Mouse (Mus musculus): ENCODE data around the gene Bmpr1a.

Bmpr1a gene

GRCm38 (mm10) chr14:34505309-34505708, 2.2 kb upstream of the Bmpr1a start:
- in situ Hi-C loops (cut with MboI, MseI) = no loop called here

DNA sequence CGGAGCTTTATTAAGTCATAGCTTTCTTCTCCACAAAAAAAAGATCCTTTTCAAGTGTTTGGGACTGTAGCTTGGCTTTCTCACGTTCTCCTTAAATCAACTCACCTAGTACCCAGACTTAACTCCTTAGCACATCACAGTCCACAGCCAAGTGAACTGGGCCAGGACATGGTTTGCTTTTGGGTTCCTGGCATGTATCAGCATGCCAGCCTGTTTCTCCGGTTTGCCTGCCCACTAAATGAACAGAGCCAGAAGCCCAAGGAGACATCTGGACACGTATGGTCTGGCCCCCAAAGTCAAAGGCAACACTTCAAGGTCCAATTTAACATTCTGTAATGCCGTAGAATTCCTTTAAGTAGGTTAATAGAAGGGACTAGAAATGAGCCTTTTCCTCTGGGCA, 1.2 kb upstream of the Bmpr1a start:
- in situ Hi-C loops (cut with MboI, MseI) = no loop called here

- in situ Hi-C loops (cut with MboI, MseI) = no loop called here
Measured at GRCm38 (mm10) chr14:34503759-34504158, 618 bp upstream of the Bmpr1a start.

GRCm38 (mm10) chr14:34502475-34503324, 441 bp downstream of the Bmpr1a start:
- in situ Hi-C loops (cut with MboI, MseI) = no loop called here

DNA sequence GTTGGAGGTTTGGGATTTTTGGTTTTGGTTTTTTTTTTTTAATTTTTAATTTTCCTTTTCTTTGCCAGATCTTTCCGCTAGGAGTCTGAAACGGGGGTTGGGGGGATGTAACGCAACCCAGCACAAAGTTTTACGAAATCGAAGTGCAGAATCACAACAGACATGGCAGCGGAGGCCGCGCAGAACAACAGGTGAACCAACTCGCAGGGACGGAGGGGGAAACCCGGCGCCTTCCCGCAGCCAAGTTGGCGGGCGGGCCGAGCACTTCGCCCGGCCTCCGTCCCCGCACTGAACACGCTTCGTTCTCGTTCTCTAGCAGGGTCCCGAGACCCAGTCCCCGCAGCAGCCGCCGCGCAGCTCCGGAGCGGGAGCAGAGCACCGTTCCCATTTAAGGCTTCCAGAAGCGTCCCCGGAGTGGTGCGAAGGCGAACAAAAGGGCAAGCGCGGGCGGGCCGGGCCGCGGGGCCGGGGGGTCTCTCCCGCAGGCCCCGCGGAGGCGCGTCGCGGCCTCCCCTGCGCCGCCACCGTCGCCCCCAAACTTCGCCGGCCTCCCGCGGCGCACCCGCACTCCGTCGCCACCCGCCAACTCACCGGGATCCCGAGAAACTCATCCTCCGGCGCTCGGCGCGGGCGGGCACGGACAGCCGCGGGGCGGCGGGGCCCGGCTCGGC, 1.2 kb downstream of the Bmpr1a start:
- in situ Hi-C loops (cut with MboI, MseI) = no loop called here

DNA sequence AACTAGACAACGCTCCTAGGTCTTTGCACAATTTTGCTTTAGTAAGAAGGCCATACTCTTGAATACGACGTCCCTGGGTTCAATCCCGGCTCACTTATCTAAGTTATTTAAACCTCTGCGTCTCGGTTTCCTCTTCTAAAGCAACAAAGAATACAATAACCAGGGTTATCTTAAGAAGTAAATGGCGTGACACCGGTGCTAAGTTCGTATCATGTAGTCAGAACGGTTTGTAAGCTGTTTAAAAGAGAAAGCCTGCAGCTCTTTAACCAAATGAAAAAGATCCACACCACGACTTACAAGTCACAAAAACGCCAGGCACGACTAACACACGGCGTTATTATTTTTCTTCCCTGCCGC, 1.7 kb downstream of the Bmpr1a start:
- in situ Hi-C loops (cut with MboI, MseI) = no loop called here

DNA sequence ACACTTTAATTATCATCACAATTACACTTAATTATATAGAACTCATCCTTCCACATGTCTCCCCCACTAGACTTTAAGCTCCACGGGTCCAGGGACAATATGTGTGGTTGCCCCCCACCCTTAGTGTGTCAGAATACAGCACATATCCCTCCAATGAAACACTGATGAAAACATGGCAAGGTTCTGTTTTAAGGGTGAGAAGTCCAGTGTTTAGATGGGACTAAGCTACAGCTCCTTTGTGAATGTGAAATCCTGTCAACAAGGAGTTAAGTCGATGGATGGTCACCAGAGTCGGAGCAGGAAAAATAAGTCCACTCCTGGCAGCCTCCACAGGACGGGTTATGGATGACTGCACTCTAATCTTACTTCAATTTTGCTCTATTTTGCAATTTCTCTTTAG, 2.8 kb downstream of the Bmpr1a start:
- in situ Hi-C loops (cut with MboI, MseI) = no loop called here

DNA sequence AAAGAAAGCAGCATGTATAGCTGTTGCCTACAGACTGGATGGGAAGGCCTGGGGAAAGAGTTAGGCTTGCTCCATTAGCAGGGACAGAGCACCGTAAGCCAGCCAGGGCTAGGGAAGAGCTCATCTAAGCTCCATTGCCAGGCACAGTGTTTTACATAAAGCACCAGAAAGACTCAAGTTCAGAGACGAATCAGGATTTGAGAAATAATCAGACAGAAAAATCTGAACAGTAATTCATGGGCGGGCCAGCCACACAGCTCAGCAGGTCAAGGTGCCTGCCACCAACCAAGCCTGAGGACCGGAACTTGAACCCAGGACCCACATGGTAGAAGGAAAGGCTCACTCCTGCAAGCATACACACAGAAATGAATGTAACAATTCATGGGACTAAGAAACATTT, 3.5 kb downstream of the Bmpr1a start:
- in situ Hi-C loops (cut with MboI, MseI) = no loop called here

GRCm38 (mm10) chr14:34497346-34497745, 5.8 kb downstream of the Bmpr1a start:
- in situ Hi-C loops (cut with MboI, MseI) = no loop called here

GRCm38 (mm10) chr14:34493682-34494081, 9.5 kb downstream of the Bmpr1a start:
- in situ Hi-C loops (cut with MboI, MseI) = no loop called here

DNA sequence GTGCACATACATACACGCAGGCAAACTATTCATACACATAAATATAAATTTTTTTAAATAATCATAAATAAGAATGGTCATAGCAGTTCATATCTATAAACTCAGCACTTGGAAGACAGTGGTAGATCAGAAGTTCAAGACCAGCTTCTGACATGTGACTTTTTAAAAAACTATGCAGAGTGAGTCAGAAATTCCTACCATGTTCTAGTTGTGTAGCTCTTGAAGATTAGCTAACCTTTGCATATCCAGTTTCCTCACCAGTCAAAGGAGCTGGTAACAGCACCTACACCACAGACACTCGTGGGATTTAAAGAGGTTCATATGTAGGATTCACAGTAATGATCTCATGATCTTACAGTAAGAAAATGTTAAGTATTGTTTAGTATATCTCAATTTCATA, 10.5 kb downstream of the Bmpr1a start:
- in situ Hi-C loops (cut with MboI, MseI) = no loop called here

GRCm38 (mm10) chr14:34490965-34491364, 12.2 kb downstream of the Bmpr1a start:
- in situ Hi-C loops (cut with MboI, MseI) = no loop called here

GRCm38 (mm10) chr14:34489928-34490327, 13.2 kb downstream of the Bmpr1a start:
- in situ Hi-C loops (cut with MboI, MseI) = no loop called here

GRCm38 (mm10) chr14:34486169-34486568, 17.0 kb downstream of the Bmpr1a start:
- in situ Hi-C loops (cut with MboI, MseI) = no loop called here

- in situ Hi-C loops (cut with MboI, MseI) = no loop called here
Measured at GRCm38 (mm10) chr14:34483469-34484341, 19.4 kb downstream of the Bmpr1a start.

DNA sequence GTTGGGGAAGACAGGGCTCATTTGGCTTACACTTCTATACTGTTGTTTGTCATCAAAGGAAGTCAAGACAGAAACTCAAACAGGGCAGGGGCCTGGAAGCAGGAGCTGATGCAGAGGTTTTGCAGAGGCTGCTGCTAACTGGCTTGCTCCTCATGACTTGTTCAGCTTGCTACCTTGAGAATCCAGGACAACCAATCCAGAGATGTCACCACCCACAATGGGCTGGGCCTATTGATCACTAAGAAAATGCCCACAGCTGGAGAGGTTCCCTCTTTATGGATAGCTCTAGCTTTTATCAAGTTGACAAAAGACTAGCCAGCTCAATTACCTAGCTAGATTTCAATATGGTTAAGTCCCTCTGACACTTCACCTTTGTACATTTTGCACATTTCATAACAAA, 31.6 kb downstream of the Bmpr1a start:
- in situ Hi-C loops (cut with MboI, MseI) = no loop called here

GRCm38 (mm10) chr14:34466291-34466690, 36.9 kb downstream of the Bmpr1a start:
- in situ Hi-C loops (cut with MboI, MseI) = no loop called here

GRCm38 (mm10) chr14:34459386-34459785, 43.8 kb downstream of the Bmpr1a start:
- in situ Hi-C loops (cut with MboI, MseI) = no loop called here

GRCm38 (mm10) chr14:34458880-34459279, 44.3 kb downstream of the Bmpr1a start:
- in situ Hi-C loops (cut with MboI, MseI) = no loop called here

- in situ Hi-C loops (cut with MboI, MseI) = no loop called here
Measured at GRCm38 (mm10) chr14:34454282-34454681, 48.9 kb downstream of the Bmpr1a start.

- in situ Hi-C loops (cut with MboI, MseI) = no loop called here
Measured at GRCm38 (mm10) chr14:34453648-34454047, 49.5 kb downstream of the Bmpr1a start.

GRCm38 (mm10) chr14:34451872-34452271, 51.3 kb downstream of the Bmpr1a start:
- in situ Hi-C loops (cut with MboI, MseI) = no loop called here
